Mouse (Mus musculus) myocyte (in vitro differentiated cells): ENCODE results near the gene Tbc1d30.

ENCODE experiments used
- CEBPB ChIP-seq: IDR thresholded peaks from 2 replicates; pipeline ENCODE4 v1.6.1; 2011; ENCODE audit warnings: mild to moderate bottlenecking, moderate library complexity; ENCODE audit not compliant: poor library complexity, insufficient read depth, severe bottlenecking
- E2F4 ChIP-seq: IDR thresholded peaks from one replicate; pipeline ENCODE4 v1.6.1; 2011; ENCODE audit warnings: mild to moderate bottlenecking, control low read depth, moderate library complexity; ENCODE audit not compliant: insufficient read depth
- MAX ChIP-seq: IDR thresholded peaks from one replicate; pipeline ENCODE4 v1.6.1; 2011; ENCODE audit warnings: low read depth, mild to moderate bottlenecking, control low read depth
- MYOD1 ChIP-seq, 3 experiments: IDR thresholded peaks; one replicate each; pipeline ENCODE4 v1.6.1; 2011; ENCODE audit warnings: control low read depth in 2 of 3, low read depth in 2 of 3, mild to moderate bottlenecking in 2 of 3, moderate library complexity in 1 of 3; ENCODE audit not compliant: insufficient read length in 2 of 3, control insufficient read depth in 1 of 3
- MYOG ChIP-seq, 3 experiments: IDR thresholded peaks; one replicate each; pipeline ENCODE4 v1.6.1; 2011; ENCODE audit warnings: control low read depth in 2 of 3, low read depth in 2 of 3, mild to moderate bottlenecking in 2 of 3; ENCODE audit not compliant: insufficient read length in 2 of 3, control insufficient read depth in 1 of 3, insufficient read depth in 1 of 3
- POLR2A ChIP-seq: IDR thresholded peaks from one replicate; pipeline ENCODE4 v1.6.1; 2011; ENCODE audit warnings: low read depth, mild to moderate bottlenecking, control low read depth, moderate library complexity; ENCODE audit not compliant: insufficient read length
- POLR2AphosphoS2 ChIP-seq: IDR thresholded peaks from one replicate; pipeline ENCODE4 v1.6.1; 2011; ENCODE audit warnings: low read depth, control low read depth; ENCODE audit not compliant: insufficient read length
- REST ChIP-seq: IDR thresholded peaks from one replicate; pipeline ENCODE4 v1.6.1; 2011; ENCODE audit warnings: mild to moderate bottlenecking, control low read depth, moderate library complexity; ENCODE audit not compliant: insufficient read depth, insufficient read length
- SRF ChIP-seq: IDR thresholded peaks from one replicate; pipeline ENCODE4 v1.6.1; 2011; ENCODE audit warnings: low read depth; ENCODE audit not compliant: control insufficient read depth, insufficient read length
- TCF12 ChIP-seq: IDR thresholded peaks from one replicate; pipeline ENCODE4 v1.6.1; 2011; ENCODE audit warnings: mild to moderate bottlenecking, control low read depth; ENCODE audit not compliant: poor library complexity, insufficient read depth, severe bottlenecking
- TCF3 ChIP-seq: IDR thresholded peaks from one replicate; pipeline ENCODE4 v1.6.1; 2011; ENCODE audit warnings: low read depth, control low read depth; ENCODE audit not compliant: insufficient read length
- USF1 ChIP-seq: IDR thresholded peaks from one replicate; pipeline ENCODE4 v1.6.1; 2011; ENCODE audit warnings: low read depth, mild to moderate bottlenecking, control low read depth, moderate library complexity

DNA sequence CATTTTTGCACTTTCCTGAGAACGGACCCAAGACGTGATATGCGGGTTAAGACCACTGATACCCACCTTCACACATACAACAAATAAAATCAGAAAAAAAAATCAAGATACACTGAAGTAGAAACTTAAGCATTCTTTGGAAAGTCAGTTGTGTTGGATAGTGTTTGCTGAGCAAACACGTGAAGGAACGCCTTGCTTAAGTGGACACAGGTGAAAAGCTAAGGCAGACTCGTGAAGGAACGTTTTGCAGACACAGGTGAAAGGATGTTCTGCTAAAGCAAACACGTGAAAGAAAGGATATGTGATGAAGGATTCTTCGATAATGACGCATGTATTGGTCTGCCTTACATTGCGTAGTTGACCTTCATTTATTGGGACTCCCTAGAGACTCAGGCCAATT, 103.5 kb downstream of the Tbc1d30 start:
- no peak for TF ChIP-seq POLR2A
- TF ChIP-seq POLR2AphosphoS2 = no peak
- no peak for TF ChIP-seq MAX
- no peak for TF ChIP-seq CEBPB
- TF ChIP-seq E2F4 = no peak
- TF ChIP-seq TCF12 = no peak
- no peak for TF ChIP-seq MYOG (IDR thresholded peaks at IDR 0.05; ENCODE audit: control insufficient read depth in 1 of 3, insufficient read depth in 1 of 3, insufficient read length in 2 of 3, low read depth in 2 of 3)
- no peak for TF ChIP-seq SRF
- TF ChIP-seq REST = no peak
- TF ChIP-seq TCF3 = no peak
- TF ChIP-seq USF1 = no peak
- TF ChIP-seq MYOD1 (IDR thresholded peaks at IDR 0.05; ENCODE audit: control insufficient read depth in 1 of 3, insufficient read length in 2 of 3, low read depth in 2 of 3) = no peak
